Mouse (Mus musculus) retina, adult 2 months (tissue): Measurements from ENCODE around the gene Ptchd3.

Experiments used
- DNase-seq: peaks from one replicate; pipeline ENCODE4 v3.0.0-alpha.2; 2012; ENCODE audit warnings: low read depth, low spot score

Ptchd3 gene

DNA sequence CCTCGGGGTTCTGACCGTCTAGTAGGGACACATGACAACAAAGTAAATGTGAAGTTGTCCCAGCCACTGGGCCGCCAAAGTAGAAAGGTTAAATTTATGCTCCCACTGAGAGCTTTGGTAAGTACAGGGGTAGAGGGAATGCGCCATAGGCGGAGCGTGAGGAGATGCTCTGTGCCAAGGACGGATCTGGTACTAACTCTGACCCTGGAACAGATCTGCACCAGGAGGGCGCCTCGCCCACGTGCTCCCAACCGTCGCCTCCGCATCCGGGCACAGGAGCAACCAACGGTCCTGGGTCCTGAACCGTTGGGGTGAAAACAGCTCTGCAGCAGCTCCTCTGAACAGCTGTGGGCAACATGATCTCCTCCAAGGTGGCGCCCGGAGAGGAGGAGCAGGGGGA lies at the start of gene Ptchd3:
Gene Ptchd3 (plus strand): TSS at position 301 of the 400 bp plus-strand sequence.
- DNase-seq, result no peak

DNA sequence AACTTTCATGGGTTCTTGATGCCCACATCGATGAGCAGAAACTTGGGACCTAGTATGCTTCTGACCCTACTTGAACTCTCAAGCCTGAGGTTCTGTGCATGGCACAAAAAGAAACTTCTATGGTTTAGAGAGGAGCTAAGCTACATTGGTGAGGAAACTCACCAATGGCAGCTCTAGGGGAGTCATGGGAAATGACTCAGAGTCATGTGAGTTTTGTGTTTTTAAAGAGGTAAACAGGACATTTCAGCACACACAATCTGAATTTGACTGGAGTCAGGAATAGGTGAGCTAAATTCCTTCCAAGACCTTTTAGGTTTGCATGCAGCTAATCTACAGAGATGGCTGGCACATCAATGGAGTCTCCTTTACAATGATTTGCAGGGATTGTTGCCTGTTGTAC lies 48.2 kb upstream of the Ptchd3 start:
- no peak for DNase-seq

DNA sequence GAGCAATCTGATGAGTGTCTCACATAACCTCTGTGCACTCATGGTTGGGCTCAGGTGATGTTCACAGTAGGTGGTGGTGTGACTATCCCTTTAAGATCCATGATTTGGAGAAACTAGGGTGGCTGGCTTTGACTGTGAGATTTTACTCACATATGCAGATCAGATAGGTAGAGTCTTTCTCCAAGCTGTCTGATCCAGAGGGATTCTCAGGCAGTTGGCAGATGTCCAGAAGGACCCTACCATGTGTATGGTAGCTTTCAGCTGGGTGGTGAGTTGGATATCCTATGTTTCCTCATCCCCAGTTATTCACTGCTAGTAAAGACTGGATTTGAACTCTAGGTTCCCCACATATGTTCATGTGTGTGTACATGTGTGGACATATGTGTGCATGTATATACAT lies 42.6 kb upstream of the Ptchd3 start:
- DNase-seq, result no peak

DNA sequence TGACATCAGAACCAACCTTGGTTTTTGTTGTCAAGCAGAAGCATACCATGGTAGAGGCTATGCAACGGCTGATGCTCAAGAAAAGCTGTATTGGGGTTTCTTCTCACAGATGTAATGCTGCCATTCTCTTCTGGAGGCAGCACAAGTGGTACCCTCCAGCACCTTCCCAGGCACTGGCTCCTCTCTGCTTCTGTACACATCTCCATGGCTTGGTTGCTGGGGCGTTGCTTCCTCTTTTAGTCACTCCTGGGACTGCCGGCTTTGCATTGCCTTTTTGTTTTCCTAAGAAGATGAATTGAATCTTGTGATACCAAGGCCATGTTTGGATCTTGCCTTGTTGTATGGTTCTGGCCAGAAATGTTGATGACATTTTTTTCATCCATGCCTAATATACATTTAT lies 40.5 kb upstream of the Ptchd3 start:
- no peak for DNase-seq

DNA sequence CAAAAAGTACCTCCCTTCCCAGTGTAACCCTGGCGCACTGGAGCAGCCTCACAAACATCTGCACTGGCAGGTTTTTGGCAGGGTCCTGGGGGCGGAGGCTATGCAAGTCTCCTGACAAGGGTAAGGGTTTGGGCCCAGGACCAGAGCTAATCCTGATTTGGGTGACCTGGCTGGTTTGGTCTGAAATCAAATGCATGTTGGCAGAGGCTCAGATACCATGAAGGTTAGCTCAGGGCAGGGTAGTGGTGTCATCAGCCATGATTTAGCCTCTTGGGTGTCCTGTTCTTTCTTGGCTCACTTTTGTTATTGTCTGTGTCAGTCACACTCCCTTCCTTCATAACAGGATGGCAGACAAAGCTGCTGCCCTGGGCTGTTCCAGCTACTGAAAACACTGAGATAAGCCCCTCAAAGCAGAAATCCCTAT lies 39.4 kb upstream of the Ptchd3 start:
- no peak for DNase-seq

DNA sequence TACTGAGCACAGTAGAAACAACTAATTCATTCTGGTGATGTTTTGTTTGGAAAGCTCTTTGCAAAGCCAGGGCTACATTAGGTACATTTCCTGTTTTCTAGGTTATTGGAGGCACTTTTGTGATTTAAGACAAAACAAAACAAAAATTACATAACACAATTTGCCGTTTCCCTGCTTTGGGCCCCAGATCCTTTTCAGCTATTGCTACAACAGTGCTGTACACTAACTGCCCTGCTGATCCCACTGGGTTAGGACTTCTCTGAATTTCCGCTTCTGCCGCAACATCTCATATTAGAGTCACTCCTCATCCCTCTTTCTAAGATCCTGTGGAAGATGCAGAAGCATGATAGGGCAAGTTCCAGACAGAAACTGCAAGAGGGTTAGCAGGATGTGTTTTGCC lies 38.6 kb upstream of the Ptchd3 start:
- no peak for DNase-seq

DNA sequence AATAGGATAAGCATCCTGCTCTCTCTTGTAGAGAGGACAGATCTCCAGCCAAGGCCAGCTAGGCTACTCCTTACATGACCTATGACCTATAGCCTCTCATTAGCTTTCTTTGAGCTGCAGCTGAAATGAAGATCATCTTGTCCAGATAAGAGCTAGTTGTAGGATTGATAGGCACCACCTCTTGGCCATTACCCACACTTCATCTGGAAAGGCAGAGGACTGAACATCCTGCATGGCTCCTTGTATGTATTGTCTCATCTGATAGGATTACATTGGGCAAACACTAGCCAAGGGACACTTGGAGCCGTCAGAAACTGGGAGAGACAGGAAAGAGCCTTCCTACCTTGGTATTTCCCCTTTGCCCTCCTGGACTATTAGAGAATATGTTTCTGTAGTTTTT lies 38.1 kb upstream of the Ptchd3 start:
- no peak for DNase-seq

DNA sequence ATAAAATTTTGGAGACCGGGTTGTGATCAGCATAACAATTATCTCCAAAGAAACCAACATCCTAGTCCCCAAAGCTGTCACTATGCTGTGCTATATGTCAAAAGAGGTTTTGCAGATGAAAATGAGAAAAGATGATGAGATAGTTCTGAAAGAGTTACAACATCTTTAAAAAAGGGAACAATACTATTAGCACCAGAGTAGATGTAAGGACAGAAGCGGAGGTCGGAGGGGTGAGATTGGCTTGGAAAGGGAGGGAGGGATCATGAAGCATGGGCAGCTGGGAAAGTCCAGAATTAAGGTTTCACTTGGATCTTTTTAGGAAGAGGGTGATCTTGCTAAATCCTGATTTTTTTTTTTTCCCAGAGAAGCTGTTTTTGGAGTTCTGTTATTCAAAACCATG lies 36.5 kb upstream of the Ptchd3 start:
- DNase-seq, result no peak

DNA sequence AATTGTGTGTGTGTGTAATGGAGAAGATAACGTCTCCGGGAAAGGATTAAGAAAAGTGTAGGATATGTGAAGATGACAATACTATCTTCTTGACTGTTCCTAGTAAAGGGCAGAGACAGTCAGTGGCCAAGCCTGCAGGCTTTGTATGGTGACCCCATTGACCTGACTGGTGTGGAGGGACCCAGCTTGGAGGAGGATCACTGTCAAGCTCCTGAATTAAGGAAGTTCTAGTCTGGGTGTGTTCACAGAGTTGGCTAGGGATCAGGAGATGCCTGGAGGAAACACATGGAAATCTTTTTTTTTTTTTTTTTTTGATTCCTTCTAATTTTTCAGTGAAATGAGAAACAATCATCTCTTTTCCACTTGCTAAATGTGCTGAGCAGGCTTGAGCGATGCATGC lies 35.9 kb upstream of the Ptchd3 start:
- DNase-seq, result no peak

DNA sequence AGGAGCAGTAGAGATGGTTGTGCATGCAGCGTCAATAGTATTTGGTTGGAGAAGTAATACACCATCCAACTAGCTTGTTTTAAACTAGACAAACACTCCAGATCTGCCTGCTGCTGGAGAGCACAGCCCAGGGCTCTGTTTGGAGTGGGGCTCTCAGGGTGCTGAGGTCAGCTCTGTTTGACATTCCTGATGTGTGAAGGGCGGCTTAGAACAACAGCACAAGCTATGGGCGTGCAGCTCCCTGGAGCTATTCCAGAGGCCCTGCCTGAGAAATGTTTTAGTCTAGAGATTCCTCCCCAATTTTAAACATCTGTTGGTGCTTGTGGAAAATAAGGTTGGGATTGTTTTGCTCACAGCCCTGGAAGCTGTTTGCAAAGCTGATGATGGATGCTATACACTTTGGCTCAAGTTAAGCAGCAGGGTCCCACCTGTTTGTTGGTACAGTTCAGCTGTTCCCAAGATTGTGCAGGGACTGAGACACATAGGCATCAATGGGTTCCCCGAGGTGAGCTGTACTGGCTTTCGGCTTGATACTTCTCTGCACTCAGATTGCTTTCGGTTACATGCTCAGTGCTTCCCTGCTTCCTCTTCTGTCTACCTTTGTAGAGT lies 35.4 kb upstream of the Ptchd3 start:
- DNase-seq, result no peak

DNA sequence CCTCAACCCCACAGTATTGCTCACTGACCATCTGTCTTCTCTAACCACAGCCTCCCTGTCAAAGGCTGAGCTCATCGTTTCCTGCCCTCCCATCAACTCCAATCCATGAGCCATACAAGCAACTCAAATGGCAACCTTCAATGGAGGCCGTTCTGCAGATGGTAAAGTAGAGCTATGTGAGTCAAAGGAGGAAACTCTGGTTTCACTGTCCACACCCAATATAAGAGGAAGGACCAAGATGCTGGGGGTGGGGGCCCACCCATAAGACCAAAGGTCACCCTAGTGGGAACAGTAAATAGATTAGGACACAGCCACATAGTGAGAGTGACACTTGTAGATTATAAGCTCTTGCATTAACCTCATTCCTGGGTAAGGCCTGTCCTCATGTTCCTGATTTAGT lies 34.1 kb upstream of the Ptchd3 start:
- no peak for DNase-seq

DNA sequence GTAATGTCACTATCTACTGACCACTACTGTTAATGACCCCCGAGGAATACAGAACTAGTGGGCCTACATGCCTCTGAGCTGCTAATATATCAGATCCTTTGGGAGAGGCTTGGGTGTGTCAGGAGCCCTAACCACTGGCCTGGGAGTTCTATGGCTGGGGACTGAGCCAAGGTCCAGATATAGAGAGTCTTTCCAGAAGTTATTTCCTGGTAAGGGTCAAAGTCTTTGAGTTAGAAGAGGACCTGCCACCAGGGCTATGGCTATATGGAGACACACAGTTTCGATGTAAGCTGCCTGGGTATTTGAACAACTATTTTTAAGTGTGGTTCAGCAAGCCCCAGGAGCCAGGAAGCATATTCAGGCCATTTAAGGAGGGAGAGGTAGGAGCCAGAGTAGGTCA lies 31.5 kb upstream of the Ptchd3 start:
- no peak for DNase-seq

DNA sequence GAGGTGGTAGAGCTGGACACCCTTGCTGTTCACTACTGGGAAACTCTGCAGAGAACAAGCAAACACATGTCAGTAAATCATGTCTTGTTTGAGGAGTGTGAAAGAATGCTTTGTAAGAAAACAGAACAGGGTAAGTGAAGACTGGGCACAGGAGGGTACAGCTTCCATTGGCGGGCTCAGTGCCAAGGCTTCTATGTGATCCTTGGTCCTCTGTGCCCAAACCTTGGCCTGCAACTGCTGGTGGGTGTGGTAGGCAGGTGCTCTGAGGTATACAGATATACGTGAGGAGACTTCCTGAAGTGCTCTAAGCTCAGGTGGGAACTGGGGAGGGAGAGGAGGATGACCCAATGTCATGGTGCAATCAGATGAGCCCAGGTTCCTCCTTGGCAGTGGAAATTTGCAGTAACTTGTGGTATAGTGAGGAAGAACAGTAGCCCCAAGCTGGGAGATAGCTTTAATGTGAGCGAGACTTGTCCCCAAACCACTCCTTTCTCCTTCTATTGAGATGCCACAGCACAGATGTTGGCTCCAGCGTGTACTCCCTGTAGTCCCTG lies 30.2 kb upstream of the Ptchd3 start:
- no peak for DNase-seq

DNA sequence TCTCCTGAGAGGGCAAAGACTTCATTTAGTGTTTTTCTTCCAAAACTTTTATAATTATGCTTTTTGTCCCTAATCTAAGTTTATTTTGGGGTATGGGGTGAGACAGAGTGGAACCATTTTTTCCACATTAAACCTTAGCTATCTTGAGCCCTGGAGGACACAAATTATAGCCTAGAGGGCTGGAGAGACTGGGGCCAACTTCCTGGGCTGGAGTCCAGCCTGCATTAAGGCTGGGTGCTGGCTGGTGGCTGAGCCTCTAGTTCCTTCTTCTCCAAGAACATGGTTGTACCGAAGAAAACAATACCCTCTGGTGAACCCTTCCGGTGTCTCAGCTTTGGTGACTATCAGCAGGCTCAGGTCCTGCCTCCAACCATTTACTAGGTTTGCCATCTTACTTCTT lies 27.3 kb upstream of the Ptchd3 start:
- DNase-seq, result no peak

DNA sequence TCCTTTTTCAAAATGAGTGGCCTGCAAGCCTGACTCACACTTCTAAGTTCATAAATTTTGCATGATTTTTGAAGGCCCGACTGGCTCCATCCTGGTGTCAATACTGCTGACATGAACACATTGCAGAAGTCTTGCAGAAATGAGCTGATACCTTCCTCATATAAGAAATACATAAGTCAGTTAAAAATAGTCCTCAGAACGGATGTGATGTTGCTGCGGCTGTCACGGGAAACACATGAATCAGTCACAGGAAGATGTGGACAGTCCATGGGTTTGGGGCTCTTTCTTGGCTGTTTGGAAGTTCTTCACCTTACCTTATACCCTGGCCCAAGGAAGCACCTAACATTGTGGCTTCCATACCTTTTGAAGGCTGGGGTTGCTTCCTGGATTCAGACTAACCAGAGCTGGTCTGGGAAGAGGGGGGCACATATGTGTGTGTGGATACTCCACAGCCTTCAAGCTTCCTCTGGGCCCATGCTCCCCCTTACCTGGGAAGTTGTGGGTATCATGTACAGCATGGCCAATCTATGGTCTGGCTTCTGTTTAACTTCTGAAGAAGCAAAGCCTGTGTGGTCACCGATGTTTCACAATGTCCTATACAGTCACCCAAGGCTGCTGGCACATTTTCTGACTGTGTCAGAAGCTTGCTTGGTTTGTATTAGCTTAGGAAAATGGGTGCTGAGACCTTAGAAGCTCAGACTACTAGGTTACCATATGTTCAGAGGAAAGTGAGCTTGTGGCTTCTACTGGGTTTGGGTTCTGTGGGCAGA lies 25.6 kb upstream of the Ptchd3 start:
- no peak for DNase-seq

DNA sequence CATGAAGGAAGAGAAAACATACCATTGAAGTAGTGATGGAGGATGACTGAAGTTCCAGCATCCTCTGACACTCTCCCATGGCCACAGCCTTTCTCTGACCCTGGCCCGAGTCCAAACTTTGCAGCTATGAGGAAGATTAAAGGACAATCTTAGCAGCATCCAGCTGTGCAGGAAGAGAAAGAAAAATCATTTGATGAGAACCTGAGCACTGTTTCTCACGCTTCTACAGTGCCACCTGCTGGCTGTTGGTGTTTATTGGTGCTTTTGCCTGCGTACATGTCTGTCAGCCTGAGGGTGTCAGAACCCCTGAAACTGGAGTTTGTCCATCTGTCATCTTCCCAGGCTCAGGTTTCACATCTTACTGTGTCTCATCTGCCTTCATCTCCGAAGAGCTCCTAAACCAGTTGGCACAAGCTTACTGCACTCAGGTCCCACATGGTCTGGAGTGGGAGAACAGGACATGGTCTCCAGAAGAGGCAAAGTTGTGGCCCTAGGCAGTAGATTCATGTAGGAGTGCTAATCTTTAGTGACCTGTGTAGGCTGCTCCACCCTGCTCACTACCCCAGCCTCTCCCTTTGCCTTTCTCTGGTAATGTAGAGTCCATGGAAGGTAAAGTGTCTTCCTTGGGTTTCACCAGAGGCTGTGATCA lies 21.7 kb upstream of the Ptchd3 start:
- DNase-seq, result peak; percentile 60

DNA sequence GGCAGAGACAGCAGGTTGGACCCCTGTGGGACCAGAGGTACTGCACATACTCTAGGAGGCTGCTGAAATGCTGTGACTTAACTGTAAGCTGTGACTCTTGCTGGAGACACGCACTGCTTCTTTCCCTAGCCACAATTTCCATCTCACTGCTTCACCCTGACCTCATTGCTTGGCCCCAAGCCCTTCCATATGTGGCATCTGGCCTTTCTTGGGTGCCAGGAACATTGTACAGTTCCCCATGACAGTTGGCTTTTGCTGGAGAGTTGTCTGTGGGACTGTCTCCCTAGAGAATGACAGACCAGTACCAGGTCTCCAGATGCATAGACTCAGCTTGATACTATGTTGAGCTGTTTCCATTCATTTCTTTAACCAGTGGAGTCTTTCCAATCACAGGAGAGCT lies 21.2 kb upstream of the Ptchd3 start:
- no peak for DNase-seq

DNA sequence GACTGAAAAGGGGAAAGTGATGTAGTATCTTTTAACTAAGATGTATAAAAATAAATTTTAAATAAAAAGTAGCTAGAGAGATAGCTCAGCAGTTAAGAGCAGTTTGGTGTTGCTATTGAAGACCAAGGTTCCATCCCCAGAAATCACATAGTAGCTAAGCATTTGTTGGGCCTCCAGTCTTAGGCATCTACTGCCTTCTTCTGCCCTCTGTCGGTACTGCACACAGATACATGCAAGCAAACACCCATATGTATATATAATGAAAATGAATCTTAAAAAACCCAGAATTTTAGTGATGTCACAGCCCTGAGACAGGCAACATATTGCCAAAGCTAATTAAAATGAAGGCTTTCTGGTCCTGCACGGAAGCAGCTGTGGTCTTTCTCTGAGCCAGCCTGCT lies 15.9 kb downstream of the Ptchd3 start:
- no peak for DNase-seq

DNA sequence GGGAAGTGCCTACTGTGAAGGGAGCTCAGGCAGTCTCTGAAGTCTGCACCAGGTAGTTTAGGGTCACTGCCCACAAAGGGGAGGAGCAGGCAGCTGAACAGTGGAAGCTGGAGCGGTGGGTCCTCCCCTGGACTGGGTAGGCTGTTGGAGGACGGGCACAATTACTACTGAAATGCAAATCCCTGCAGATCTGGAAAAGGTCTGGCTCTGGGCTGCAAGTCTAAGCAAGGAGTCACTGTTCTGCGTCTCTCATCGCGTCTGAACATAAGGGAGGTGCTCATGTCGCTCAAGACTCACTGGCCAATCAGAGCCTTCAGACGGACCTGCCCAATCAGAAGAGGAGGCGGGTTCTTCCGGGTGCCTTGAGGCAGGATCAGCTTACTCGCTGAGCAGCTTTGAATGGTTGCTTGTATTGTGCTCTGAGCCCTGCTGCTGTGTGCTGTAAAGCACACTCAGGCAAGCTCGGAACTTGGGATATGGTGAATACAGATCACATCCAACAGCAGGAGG lies 17.8 kb downstream of the Ptchd3 start:
- DNase-seq, result peak; percentile 59
